Mouse (Mus musculus) skeletal muscle tissue, adult 2 months (tissue): Measurements from ENCODE around the gene Rabgap1.
A peak's percentile ranks its signal among the peaks of the same experiment; 100 is the strongest.

ENCODE experiments used
- DNase-seq: peaks from one replicate; pipeline ENCODE4 v3.0.0-alpha.2; 2012; ENCODE audit warnings: low read depth, low spot score

The Rabgap1 gene

GRCm38 (mm10) chr2:37511134-37511901, 68.2 kb downstream of the Rabgap1 start:
- no peak for DNase-seq

DNA sequence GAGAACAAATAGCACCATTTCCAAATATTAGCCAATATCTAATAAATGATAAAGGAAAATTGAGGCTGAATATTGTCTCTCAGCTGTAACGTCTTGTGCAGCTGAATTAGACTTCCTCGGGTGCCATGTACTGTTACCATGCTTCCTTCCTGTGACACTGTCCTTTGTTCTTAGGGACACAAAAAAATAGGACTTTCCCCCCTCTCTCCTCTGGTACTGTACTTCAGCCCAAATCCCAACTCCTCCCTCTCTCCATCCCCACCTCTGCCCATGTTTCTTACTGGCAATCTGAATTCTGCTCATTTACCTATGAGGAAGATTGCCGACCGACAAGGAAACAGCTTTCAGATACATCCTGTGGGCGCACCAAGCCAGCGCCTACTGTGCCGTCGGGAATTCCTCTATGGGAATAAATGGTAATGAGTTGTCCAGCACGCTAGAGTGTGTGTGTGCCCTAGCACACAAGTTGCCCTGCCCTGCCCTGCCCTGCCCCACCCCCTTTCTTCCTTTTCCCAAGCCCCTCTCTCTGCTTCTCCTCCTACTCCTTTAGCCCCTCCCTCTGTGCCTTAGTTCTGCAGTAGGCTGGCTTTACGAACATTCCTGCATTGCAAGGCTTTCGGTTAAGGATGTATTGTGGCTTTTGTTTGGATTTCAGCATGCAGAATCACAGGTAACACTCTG, 73.1 kb downstream of the Rabgap1 start, which contains the start of gene Gpr21:
Gene Gpr21 (plus strand): TSS at position 303 of the 681 bp plus-strand sequence.
- no peak for DNase-seq

DNA sequence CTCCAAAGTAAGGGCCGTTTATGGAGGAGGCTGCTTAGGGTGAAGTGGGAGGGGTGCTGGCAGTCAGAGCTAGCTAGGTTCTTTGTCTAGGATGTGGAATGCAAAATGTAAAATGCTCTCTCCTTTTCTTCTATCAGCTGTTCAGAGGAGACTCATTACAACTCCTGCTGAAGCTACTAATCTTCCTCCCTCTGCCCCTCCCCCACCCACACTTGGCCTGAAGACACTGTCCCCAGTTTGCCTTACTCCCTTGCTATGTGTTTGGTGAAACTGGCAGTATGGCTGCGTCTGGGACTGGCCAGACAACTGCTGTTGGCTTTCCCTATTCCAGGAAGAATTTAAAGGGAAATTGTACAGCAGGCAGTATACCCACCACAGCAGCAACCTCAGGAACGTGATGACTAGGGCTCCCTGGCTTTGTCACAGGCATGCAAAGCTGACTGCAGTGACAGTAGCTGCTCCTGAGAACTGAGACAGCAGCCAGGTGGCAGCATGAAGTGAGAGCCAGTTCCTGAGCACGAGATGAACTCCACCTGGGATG, 73.9 kb downstream of the Rabgap1 start:
- no peak for DNase-seq

GRCm38 (mm10) chr2:37518561-37519285, 75.6 kb downstream of the Rabgap1 start:
- no peak for DNase-seq

DNA sequence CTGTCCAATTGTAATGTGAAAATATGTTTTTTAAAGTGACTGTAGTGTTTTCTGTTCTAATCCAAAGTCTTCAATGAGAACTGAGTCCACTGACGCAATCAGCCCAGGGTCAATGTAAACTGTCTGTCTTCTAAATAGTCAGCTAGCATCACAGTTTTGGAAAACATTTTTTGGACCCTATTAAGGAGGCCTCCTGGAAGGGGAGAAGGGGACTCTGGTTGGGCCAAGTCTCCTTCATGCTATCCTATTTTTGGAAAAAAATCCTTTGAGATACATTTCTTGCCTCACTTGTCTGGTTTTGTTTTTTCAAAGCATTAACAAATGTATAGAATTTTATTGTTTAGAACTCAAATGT, 76.2 kb downstream of the Rabgap1 start:
- DNase-seq: no peak

DNA sequence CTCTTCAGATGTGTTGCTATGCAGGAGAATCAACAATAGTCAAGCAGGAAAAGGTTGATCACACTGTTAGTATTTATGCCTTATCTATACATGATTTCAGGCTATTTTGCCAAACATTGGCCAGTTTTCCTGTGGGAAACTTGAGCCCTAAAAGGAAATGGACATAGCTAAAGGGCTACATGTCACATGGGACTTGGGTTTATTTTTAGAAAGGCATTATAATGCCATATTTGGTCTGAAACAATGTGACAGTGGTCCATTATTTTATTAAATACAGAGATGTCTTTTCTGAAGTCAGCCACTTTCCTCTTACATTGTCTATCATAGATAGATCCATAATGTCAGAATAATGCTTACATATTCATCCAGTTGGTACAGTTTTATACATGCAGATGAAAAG, 84.5 kb downstream of the Rabgap1 start:
- no peak for DNase-seq

DNA sequence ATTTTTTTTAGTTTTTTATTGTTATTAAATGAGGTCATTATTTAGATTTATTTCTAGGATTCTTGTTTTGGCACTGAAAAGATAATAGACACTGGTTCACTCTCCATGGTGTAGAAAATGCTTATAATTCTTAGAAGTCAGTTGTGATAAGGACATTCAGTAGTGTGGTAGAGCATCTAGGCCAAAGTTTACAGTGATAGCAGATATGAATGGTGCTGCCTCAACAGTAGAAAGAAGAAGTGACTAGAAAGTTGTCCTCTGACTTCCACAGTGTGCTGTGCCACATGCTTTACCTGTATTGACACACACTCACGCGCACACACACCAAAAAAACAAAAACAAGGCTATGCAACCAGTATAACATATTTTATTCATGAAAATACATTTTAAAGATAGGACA, 86.3 kb downstream of the Rabgap1 start:
- DNase-seq: no peak

- DNase-seq: no peak
Measured at GRCm38 (mm10) chr2:37530766-37531165, 87.7 kb downstream of the Rabgap1 start.

DNA sequence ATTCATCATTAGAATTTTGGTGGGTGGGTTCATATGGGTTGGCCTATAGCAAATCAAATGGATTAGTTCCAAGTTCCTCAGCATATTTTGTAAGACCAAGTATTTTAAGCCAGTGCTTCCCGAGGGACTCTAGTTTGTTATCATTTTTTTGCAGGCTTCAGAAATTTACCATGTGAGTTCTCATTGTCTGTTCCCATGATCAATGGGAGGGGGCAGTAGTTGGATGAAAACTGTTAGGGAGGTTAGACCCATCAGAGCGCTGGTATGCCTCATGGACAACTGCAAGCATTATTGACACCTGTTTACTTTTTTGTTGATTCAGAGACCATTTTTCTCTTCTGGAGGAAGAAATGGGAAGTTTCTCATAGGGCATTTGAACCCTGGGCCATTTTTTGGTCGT, 88.6 kb downstream of the Rabgap1 start:
- no peak for DNase-seq

DNA sequence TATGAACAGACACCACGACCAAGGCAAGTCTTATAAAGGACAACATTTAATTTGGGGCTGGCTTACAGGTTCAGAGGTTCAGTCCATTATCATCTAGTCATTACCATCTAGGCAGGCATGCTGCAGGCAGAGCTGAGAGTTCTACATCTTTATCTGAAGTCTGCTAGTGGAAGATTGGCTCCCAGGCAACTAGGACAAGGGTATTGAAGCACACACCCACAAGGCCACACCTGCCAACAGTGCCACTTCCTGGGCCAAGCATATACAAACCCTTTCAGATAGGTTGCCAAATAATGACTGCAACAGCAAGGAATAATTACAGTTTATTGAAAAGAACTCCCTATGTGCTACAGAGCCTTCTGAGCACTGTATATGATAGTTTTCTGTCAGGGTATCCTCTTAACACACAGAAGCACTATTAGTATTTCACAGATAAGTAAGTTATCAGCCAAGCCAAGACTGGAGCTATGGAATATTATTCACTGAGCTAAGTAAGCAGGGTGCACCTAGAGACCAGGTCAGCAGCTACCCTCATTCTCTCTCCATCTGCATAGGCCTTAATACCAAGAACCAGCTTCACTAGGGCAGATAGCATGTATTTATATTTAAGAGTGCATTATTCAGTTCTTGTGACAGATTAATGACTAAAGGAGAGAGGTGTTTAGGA, 106.4 kb downstream of the Rabgap1 start:
- DNase-seq: peak; percentile 7

GRCm38 (mm10) chr2:37556366-37556765, 113.3 kb downstream of the Rabgap1 start:
- no peak for DNase-seq

DNA sequence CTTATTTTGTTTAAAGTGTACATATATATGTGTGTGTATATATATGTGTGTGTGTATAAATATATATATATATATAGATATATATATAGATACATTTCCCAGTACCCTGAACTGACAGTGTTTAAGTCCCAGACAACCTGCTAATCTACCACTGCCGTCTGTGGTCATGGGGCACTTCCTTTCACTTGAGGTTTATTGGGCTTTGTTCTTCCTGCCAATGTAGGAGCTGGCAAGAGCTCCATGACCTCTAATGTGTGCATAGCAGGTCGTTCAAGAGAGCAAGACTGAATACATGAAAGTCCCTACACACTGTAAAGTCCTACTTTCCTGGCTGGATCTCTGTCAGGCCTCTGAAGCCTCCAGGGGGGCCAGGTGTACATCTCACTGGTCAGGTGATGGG, 122.5 kb downstream of the Rabgap1 start:
- DNase-seq: no peak

DNA sequence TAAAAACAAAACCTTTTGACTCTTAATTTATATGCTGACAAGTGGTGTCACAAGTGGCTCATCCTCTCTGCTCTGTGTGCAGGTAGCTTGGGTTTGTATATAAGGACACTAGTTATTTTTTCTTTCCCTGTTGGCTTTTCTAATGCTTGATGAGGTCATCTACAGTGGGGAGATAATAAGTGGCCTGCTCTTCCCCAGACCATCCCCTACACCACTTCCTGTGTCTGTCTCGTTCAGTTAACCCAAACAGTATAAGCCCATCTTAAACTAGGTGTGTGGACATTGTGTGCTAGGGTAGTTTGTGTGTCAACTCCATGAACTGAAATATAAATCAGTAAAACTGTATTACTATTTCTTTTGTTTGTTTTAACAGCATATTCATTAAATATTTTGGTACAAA, 123.0 kb downstream of the Rabgap1 start:
- no peak for DNase-seq

DNA sequence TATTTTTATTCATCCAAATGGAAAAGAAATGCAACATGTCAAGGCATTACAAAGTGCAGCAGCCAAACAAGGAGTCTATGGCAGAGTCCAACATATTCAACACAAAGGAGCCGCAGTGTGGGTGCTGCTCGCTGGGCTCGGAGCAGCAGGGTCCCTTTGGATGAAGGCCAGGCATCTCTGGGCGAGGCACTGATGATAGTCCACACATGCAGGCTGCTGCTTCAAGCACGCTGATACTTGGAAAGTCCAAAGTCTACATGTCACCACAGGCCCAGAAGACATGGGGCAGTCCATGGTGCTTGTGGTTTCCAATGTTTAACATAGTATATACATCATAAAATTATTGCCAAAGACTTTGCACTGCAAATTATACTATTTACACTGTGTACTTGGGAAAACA, 126.8 kb downstream of the Rabgap1 start:
- DNase-seq: no peak

DNA sequence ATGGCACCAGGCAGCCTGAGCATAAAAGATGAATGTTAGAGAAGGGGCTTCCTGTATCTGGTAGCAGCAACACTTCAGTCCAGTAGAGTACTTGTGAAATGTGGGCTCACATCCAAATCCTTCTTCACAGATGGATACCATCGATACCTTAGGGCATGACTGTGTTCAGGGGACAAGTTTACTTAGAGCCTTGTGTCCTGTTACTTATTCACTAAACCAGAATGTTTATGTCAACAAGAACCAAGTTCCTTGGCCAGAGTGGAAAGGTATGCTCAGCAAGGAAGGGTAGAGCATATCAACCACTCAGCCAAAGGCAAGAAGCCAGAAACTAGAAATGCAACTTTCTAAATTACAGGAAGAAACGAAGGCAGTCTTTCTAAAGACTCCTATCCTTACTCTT, 127.6 kb downstream of the Rabgap1 start:
- no peak for DNase-seq

- DNase-seq: no peak
Measured at GRCm38 (mm10) chr2:37572141-37572540, 129.1 kb downstream of the Rabgap1 start.

GRCm38 (mm10) chr2:37576661-37577060, 133.6 kb downstream of the Rabgap1 start:
- no peak for DNase-seq

- no peak for DNase-seq
Measured at GRCm38 (mm10) chr2:37578185-37578584, 135.1 kb downstream of the Rabgap1 start.

DNA sequence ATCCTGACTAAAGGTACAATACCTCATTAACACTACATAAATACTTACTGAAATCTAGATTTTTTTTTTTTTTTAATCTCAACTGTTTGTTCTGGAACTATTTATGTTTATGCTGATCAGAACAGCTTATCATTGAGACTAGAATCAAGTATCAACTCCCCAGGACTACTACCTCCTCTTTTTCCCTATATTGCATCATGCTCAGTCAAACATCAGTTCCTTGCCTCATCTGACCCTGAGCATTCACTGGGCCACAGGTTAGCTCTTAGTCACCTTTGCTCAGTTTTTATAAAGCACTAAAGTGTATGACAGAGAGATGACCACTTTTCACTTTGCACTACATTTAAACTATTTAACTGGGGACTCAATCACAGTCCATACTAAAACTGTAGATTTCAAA, 144.8 kb downstream of the Rabgap1 start:
- no peak for DNase-seq
